Mouse (Mus musculus): Measurements from ENCODE around the gene Hydin. TPM values are rescaled to one million over a fixed set of nuclear protein-coding genes. Genes with fewer than 3 reads are reported as not detected.

The Hydin gene
- polyA plus RNA-seq, 1 experiment from 2014 or later: 0.23 TPM

DNA sequence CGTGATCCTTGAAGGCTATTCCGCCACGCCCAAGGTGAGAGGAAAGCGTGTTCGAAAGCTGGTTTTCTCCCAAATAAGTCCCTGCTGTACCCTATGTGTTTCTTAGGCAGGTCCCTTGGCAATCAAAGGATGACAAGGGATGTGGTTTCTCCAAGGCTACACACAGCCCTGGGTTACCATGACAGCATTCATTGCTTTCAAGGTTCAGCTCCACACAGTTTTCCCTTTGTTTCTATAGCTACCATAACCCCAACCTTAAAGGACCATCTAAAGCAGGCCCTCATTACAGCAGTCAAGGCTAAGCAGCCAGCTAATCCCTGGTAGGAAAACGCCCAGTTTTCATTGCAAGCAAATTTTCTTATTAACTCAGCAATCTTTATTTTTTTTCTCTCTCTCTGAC, 183.7 kb downstream of the Hydin start:
- Histone ChIP-seq H3K9me3 (replicated peaks; ENCODE audit: control insufficient read depth, low read length) (no peaks in the 10 kb centered on the region), H3K36me3 (ENCODE audit: control insufficient read depth, insufficient read depth, low read length) (no peaks in the 10 kb centered on the region)
- WGBS: 85% methylated on average over 6 of the region's 6 CpGs

DNA sequence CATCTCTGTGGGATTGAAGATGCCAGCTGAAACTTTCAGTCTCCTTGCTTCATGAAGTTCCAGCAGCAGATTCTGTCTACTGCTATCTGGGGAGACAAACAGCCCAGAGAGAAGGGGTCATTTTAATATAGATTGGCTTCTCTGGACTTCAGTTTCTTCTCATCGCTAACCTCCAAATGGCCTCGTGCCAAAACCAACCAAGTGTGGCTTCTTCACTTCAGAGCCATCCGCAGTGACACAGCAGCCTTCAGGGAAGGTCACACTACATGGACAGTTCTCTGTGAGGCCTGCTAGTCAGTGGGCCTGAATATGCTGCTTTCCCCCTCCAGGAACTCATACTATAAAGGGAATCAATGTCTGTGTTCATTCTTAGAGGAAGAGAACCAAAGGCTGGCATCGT, 187.7 kb downstream of the Hydin start:
- no peak overlapping the region for H3K4me2 ChIP-seq (ENCODE audit: low read depth, low read length)
- WGBS: 84% methylated on average over 4 of the region's 4 CpGs

More for the DNA sequence above, 183.7 kb downstream of the Hydin start:
- no peaks in the 10 kb centered on the region for H3K27me3 ChIP-seq (ENCODE audit: control insufficient read depth, insufficient read depth, low read length)
- ATAC-seq (ENCODE audit: insufficient read depth, low FRiP score): no peak
- no peak overlapping the region for H3K4me3 ChIP-seq (replicated peaks; ENCODE audit: low read length)
- no peak overlapping the region for H3K27ac ChIP-seq (ENCODE audit: low read length)
- no peak overlapping the region for H3K4me2 ChIP-seq (ENCODE audit: low read depth, low read length)
- no peak overlapping the region for H3K9ac ChIP-seq (ENCODE audit: low read length)
- H3K4me1 ChIP-seq (ENCODE audit: control insufficient read depth, insufficient read depth, low read length): no peaks in the 10 kb centered on the region

DNA sequence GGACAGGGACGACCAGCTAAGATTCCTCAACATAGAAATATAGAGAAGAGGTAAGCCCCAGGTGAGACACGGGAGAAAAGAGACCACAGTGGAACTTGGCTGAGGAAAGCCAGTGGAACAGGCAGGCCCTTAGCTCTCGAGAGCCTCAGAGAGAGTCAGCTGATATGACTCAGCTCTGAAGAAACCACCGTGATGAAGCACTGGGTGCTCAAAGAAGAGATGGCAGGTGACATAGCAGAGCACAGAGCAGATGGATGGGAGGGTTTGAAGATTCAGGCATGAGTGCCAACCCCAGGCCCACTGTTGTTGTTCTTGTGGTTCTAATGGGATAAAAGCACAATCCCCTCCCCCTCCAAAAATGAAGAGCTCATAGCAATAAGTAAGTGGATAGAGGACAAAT, 190.6 kb downstream of the Hydin start:
- no peak for ATAC-seq (ENCODE audit: insufficient read depth, low FRiP score)
- no peaks in the 10 kb centered on the region for H3K9me3 ChIP-seq (replicated peaks; ENCODE audit: control insufficient read depth, low read length)
- H3K36me3 ChIP-seq (ENCODE audit: control insufficient read depth, insufficient read depth, low read length): no peaks in the 10 kb centered on the region
- H3K9ac ChIP-seq (ENCODE audit: low read length): no peak overlapping the region
- H3K4me1 ChIP-seq (ENCODE audit: control insufficient read depth, insufficient read depth, low read length): no peaks in the 10 kb centered on the region
- no peak overlapping the region for H3K27ac ChIP-seq (ENCODE audit: low read length)
- WGBS: 75% methylated on average over 4 of the region's 4 CpGs
- H3K4me2 ChIP-seq (ENCODE audit: low read depth, low read length): no peak overlapping the region
- H3K27me3 ChIP-seq (ENCODE audit: control insufficient read depth, insufficient read depth, low read length): no peaks in the 10 kb centered on the region
- H3K4me3 ChIP-seq (replicated peaks; ENCODE audit: low read length): no peak overlapping the region

More for the DNA sequence above, 187.7 kb downstream of the Hydin start:
- no peaks in the 10 kb centered on the region for H3K27me3 ChIP-seq (ENCODE audit: control insufficient read depth, insufficient read depth, low read length)
- no peak overlapping the region for H3K9ac ChIP-seq (ENCODE audit: low read length)
- no peak for ATAC-seq (ENCODE audit: insufficient read depth, low FRiP score)
- H3K36me3 ChIP-seq (ENCODE audit: control insufficient read depth, insufficient read depth, low read length): no peaks in the 10 kb centered on the region
- H3K9me3 ChIP-seq (replicated peaks; ENCODE audit: control insufficient read depth, low read length): no peaks in the 10 kb centered on the region
- no peak overlapping the region for H3K27ac ChIP-seq (ENCODE audit: low read length)
- no peak overlapping the region for H3K4me3 ChIP-seq (replicated peaks; ENCODE audit: low read length)
- no peaks in the 10 kb centered on the region for H3K4me1 ChIP-seq (ENCODE audit: control insufficient read depth, insufficient read depth, low read length)

DNA sequence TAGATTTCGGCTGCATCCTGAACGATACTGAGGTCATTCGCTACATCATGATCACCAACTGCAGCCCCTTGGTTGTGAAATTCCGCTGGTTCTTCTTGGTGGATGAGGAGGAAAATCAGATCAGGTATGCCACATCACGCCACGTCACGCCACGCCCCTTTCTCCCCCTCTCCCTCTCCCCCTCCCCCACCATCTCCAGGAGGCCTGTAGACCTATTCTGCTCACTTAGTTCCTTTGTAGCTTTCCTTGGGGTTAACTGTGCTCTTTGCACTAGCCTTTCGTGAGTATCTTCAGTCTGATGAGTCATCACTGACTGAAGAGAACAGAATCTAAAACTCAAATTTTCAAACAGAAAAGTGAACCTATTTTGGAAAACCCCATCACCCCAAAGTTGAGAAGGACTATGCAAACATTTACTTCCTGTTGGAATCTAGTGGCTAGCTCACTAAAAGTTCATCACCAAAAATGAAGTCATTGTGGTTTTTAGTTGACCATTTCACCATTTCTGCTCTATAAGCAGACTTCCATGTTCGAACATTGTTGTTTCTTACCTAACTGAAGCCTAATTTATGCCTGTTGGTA, 195.9 kb downstream of the Hydin start:
- no peak for ATAC-seq (ENCODE audit: insufficient read depth, low FRiP score)
- H3K4me2 ChIP-seq (ENCODE audit: low read depth, low read length): no peak overlapping the region
- H3K27ac ChIP-seq (ENCODE audit: low read length): no peak overlapping the region
- H3K4me3 ChIP-seq (replicated peaks; ENCODE audit: low read length): no peak overlapping the region
- WGBS: 79% methylated on average over 10 of the region's 10 CpGs
- no peaks in the 10 kb centered on the region for H3K9me3 ChIP-seq (replicated peaks; ENCODE audit: control insufficient read depth, low read length)
- H3K36me3 ChIP-seq (ENCODE audit: control insufficient read depth, insufficient read depth, low read length): no peaks in the 10 kb centered on the region
- H3K9ac ChIP-seq (ENCODE audit: low read length): no peak overlapping the region
- H3K4me1 ChIP-seq (ENCODE audit: control insufficient read depth, insufficient read depth, low read length): no peaks in the 10 kb centered on the region
- H3K27me3 ChIP-seq (ENCODE audit: control insufficient read depth, insufficient read depth, low read length): no peaks in the 10 kb centered on the region

DNA sequence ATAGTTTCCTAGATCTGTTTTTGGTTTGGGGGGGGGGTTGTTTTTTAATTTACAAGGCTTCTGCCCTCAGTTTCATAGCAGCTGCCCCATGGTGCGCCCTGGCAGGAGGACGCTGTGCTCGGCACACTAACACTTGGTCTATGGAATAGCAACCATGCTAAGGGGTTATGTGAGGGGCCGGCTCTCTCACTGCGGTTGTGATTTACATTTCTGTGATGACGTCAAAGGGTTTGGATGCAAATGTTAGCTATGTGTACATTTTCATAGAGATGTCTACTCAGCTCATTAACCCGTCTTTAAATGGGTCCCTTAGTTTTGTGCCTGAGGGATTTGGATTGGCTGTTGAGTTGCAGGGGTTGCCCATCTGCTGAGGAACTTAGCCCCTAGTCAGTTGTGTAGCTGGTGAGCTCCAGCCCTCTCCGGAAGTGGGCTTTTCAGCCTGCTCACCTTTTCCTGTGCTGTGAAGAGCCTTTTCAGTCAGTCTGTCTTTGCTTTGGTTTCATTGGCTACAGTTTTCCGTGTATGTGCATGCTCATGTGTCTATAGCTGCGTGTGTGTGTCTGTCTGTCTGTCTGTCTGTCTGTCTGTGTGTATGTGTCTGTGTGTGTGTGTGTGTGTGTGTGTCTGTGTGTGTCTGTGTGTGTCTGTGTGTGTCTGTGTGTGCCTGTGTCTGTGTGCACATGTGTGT, 197.1 kb downstream of the Hydin start:
- Histone ChIP-seq H3K9ac (ENCODE audit: low read length) (no peak overlapping the region), H3K36me3 (ENCODE audit: control insufficient read depth, insufficient read depth, low read length) (no peaks in the 10 kb centered on the region), H3K27ac (ENCODE audit: low read length) (no peak overlapping the region), H3K9me3 (replicated peaks; ENCODE audit: control insufficient read depth, low read length) (no peaks in the 10 kb centered on the region), H3K4me1 (ENCODE audit: control insufficient read depth, insufficient read depth, low read length) (no peaks in the 10 kb centered on the region), H3K27me3 (ENCODE audit: control insufficient read depth, insufficient read depth, low read length) (no peaks in the 10 kb centered on the region), H3K4me2 (ENCODE audit: low read depth, low read length) (no peak overlapping the region), H3K4me3 (replicated peaks; ENCODE audit: low read length) (no peak overlapping the region)
- ATAC-seq (ENCODE audit: insufficient read depth, low FRiP score): no peak
- 77% methylated on average over 10 of the region's 10 CpGs for WGBS

DNA sequence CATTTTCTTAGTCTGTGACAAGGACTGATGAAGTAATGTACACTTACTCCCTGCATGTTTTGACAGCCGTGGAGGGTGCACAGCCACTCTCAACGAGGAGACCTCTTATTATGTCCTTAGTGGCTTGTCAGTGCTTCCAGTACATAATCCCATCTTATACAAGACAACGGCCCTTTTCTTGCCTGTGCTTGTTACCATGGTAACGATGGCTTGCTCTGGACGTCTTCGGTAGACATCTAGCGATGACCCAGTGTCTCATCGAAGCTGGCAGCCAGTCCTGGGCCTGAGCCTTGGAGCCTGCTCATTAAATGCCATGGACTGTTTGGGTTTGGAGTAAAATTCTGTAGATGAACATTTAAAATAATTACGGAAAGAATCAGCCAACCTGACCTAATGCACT, 198.8 kb downstream of the Hydin start:
- 74% methylated on average over 9 of the region's 9 CpGs for WGBS
- Histone ChIP-seq H3K27ac (ENCODE audit: low read length) (no peak overlapping the region), H3K36me3 (ENCODE audit: control insufficient read depth, insufficient read depth, low read length) (no peaks in the 10 kb centered on the region), H3K9me3 (replicated peaks; ENCODE audit: control insufficient read depth, low read length) (no peaks in the 10 kb centered on the region), H3K4me2 (ENCODE audit: low read depth, low read length) (no peak overlapping the region), H3K4me1 (ENCODE audit: control insufficient read depth, insufficient read depth, low read length) (no peaks in the 10 kb centered on the region), H3K27me3 (ENCODE audit: control insufficient read depth, insufficient read depth, low read length) (no peaks in the 10 kb centered on the region), H3K4me3 (replicated peaks; ENCODE audit: low read length) (no peak overlapping the region), H3K9ac (ENCODE audit: low read length) (no peak overlapping the region)
- ATAC-seq (ENCODE audit: insufficient read depth, low FRiP score): no peak

DNA sequence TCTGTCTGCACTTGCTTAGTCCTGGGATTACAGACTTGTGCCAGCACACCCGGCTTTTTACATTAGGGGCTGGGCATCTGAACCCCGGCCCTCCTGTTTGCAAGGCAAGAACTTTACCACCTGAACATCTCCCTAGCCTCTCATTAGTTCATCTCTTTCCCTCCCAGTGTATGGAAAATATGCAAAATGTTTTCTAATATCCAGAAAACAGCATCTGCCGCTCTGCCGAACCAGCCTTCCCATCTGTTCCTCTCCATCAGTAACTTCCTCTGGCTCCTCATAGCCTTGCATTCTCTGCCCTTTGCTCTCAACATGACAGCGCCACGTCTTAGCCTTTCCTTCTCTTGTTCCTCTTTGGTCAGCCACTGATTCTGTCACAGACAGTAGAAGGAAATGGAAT, 210.5 kb downstream of the Hydin start:
- no peaks in the 10 kb centered on the region for H3K4me1 ChIP-seq (ENCODE audit: control insufficient read depth, insufficient read depth, low read length)
- no peak overlapping the region for H3K4me2 ChIP-seq (ENCODE audit: low read depth, low read length)
- H3K9me3 ChIP-seq (replicated peaks; ENCODE audit: control insufficient read depth, low read length): no peaks in the 10 kb centered on the region
- no peak overlapping the region for H3K9ac ChIP-seq (ENCODE audit: low read length)
- H3K27me3 ChIP-seq (ENCODE audit: control insufficient read depth, insufficient read depth, low read length): no peaks in the 10 kb centered on the region
- no peak for ATAC-seq (ENCODE audit: insufficient read depth, low FRiP score)
- no peak overlapping the region for H3K27ac ChIP-seq (ENCODE audit: low read length)
- 74% methylated on average over 6 of the region's 6 CpGs for WGBS
- H3K36me3 ChIP-seq (ENCODE audit: control insufficient read depth, insufficient read depth, low read length): no peaks in the 10 kb centered on the region
- no peak overlapping the region for H3K4me3 ChIP-seq (replicated peaks; ENCODE audit: low read length)

DNA sequence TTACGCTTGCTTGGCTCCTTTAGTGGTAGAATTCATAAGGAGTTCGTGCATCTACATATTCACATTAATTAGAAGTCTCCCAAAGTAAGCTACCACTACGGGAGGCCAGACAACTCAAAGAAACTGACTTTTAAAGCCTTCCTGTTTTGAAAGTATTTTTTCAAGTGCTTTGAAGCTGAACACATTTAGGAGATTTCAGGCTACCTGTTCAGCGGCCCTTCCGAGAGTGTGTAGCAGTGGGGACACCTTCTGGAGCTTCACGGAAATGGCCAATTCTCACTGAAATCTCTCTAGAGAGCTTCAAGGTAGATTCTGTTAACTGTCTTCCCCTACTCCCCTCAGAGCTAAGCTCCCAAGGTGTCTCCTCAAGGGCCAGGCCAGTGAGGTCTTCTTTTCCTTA, 211.8 kb downstream of the Hydin start:
- Histone ChIP-seq H3K27ac (ENCODE audit: low read length) (no peak overlapping the region), H3K36me3 (ENCODE audit: control insufficient read depth, insufficient read depth, low read length) (no peaks in the 10 kb centered on the region), H3K27me3 (ENCODE audit: control insufficient read depth, insufficient read depth, low read length) (no peaks in the 10 kb centered on the region), H3K9ac (ENCODE audit: low read length) (no peak overlapping the region), H3K4me2 (ENCODE audit: low read depth, low read length) (no peak overlapping the region), H3K4me3 (replicated peaks; ENCODE audit: low read length) (no peak overlapping the region), H3K4me1 (ENCODE audit: control insufficient read depth, insufficient read depth, low read length) (no peaks in the 10 kb centered on the region), H3K9me3 (replicated peaks; ENCODE audit: control insufficient read depth, low read length) (no peaks in the 10 kb centered on the region)
- no peak for ATAC-seq (ENCODE audit: insufficient read depth, low FRiP score)
- WGBS: 37% methylated on average over 6 of the region's 6 CpGs

DNA sequence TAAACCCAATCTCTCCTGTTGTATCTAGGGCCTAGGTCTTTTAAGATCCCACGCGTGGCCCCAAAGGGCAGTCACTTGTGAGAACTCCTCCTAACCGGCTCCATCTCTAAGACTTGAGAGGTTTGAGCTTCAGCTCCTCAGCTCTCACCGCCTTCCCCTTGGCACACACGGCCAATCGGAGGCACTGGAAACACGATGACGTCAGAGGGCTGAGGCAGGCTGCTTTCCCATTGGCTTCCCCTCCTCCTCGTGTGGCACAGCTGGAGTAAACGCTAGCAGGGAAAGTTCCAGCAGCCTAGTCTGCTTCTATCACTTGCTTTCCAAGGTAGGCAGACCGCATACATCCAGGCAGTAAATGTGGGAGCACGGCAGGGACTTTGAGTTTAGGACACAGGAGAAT, 212.6 kb downstream of the Hydin start:
- H3K36me3 ChIP-seq (ENCODE audit: control insufficient read depth, insufficient read depth, low read length): no peaks in the 10 kb centered on the region
- no peak overlapping the region for H3K4me2 ChIP-seq (ENCODE audit: low read depth, low read length)
- H3K9me3 ChIP-seq (replicated peaks; ENCODE audit: control insufficient read depth, low read length): no peaks in the 10 kb centered on the region
- 64% methylated on average over 12 of the region's 12 CpGs for WGBS
- H3K27ac ChIP-seq (ENCODE audit: low read length): no peak overlapping the region
- no peaks in the 10 kb centered on the region for H3K27me3 ChIP-seq (ENCODE audit: control insufficient read depth, insufficient read depth, low read length)
- no peak overlapping the region for H3K9ac ChIP-seq (ENCODE audit: low read length)
- H3K4me1 ChIP-seq (ENCODE audit: control insufficient read depth, insufficient read depth, low read length): no peaks in the 10 kb centered on the region
- no peak for ATAC-seq (ENCODE audit: insufficient read depth, low FRiP score)
- no peak overlapping the region for H3K4me3 ChIP-seq (replicated peaks; ENCODE audit: low read length)

All from stomach, embryonic 16.5 days (tissue).